Mouse (Mus musculus) midbrain, embryonic 11.5 days (tissue): ENCODE data around the gene Spsb3. TPM values are rescaled to one million over a fixed set of nuclear protein-coding genes. Genes with fewer than 3 reads are reported as not detected.
A peak's percentile ranks its signal among the peaks of the same experiment; 100 is the strongest.

Experiments used
- ATAC-seq: fragments of 200-750 bp; cut with Nextera tagmentation; 2 replicates; pipeline ENCODE4 v1.8.0; 2017; ENCODE audit warnings: moderate TSS enrichment, moderate library complexity; ENCODE audit not compliant: low FRiP score
- DNase-seq: peaks from one replicate; pipeline ENCODE4 v3.0.0; 2015; ENCODE audit warnings: low spot score; ENCODE audit errors: missing footprints
- H3K27ac ChIP-seq: fragments of 300-500 bp; sonication (generic); 2 replicates; pipeline ENCODE4 v1.5.1; 2014; ENCODE audit warnings: low read depth, low read length
- H3K27me3 ChIP-seq: fragments of 300-500 bp; sonication (generic); 2 replicates; pipeline ENCODE4 v1.6.1; 2014; ENCODE audit warnings: mild to moderate bottlenecking, low read length, moderate library complexity, mixed read lengths; ENCODE audit not compliant: control insufficient read depth, insufficient read depth
- H3K36me3 ChIP-seq: fragments of 300-500 bp; sonication (generic); 2 replicates; pipeline ENCODE4 v1.6.1; 2014; ENCODE audit warnings: mild to moderate bottlenecking, low read length, moderate library complexity, mixed read lengths; ENCODE audit not compliant: control insufficient read depth, insufficient read depth
- H3K4me1 ChIP-seq: fragments of 300-500 bp; sonication (generic); 2 replicates; pipeline ENCODE4 v1.6.1; 2014; ENCODE audit warnings: low read length; ENCODE audit not compliant: control insufficient read depth, insufficient read depth
- H3K4me2 ChIP-seq: fragments of 300-500 bp; sonication (generic); 2 replicates; pipeline ENCODE4 v1.6.1; 2014; ENCODE audit warnings: mild to moderate bottlenecking, moderate library complexity
- H3K4me3 ChIP-seq: fragments of 300-500 bp; sonication (generic); 2 replicates; pipeline ENCODE4 v1.5.1; 2014; ENCODE audit warnings: low read depth, low read length
- H3K9ac ChIP-seq: fragments of 300-500 bp; sonication (generic); 2 replicates; pipeline ENCODE4 v1.6.1; 2014; ENCODE audit warnings: low read length
- H3K9me3 ChIP-seq: fragments of 300-500 bp; sonication (generic); 2 replicates; pipeline ENCODE4 v1.6.1; 2016; ENCODE audit warnings: low read length; ENCODE audit not compliant: control insufficient read depth
- WGBS: fragments of 180-500 bp; shearing (Covaris S2); extraction: QIAGEN DNeasy Blood & Tissue Kit; methylation state at CpG from one replicate; pipeline ENCODE4 v1.1.7; 2014; 5-methylcytosine and 5-hydroxymethylcytosine counted together
- polyA plus RNA-seq: library from polyadenylated mRNA; unstranded; fragments of >200 nt; fragmentation: Nextera tagmentation; extraction: Ambion mirVana; gene quantifications from 2 replicates; pipeline ENCODE4 v1.2.1, GENCODE M21; 2014

Spsb3 gene
- polyA plus RNA-seq, 1 experiment from 2014 or later: 44.4 TPM

DNA sequence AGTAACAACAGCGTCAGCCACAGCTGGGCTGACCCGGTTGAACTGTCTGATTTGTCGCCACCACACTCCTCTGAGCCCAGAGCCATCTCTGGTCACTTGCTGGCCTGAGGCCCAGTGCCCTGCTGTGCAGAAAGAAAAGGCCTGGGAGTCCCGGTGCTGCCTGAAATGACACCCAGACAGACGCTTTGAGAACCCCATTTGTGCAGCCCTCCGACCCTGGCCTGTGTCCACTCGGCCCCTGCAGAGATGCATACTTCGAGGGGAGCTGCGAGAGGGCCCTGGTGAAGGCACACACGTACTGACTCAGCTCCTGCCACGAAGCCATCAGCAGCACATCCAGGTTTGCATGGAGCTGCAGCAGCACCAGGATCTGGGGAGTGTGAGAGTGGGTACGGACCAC, 6.3 kb downstream of the Spsb3 start:
- DNase-seq (no peak), ATAC-seq (no peak)
- WGBS: 84% methylated on average over 12 of the region's 12 CpGs
- Histone ChIP-seq H3K27me3 (no peaks in the 10 kb centered on the region), H3K9me3 (no peaks in the 10 kb centered on the region), H3K36me3 (peaks cover 15% of the 10 kb centered on the region), H3K4me2 (no peak overlapping the region), H3K9ac (no peak overlapping the region), H3K27ac (no peak overlapping the region), H3K4me3 (no peak overlapping the region), H3K4me1 (peaks cover 25% of the 10 kb centered on the region)

DNA sequence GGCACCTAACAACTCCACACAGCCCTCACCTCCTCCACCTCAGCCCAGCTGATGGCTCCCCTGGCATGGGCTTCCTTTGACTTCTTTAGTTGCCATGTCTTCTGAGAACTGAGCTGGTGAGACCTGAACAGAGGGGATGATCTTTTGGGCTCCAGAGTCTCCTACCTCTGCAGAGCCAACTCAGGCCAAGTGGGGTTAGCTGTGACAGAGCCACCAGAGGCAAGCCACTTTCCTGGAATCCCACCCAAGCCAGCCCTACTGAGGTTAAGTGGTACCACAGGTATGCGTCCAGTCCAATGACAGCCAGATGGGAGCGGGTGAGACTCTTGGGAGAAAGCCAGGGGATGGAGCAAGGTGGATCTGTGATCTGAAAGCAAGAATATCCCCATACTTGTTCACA, 6.8 kb downstream of the Spsb3 start:
- H3K4me2 ChIP-seq: no peak overlapping the region
- no peak overlapping the region for H3K9ac ChIP-seq
- H3K9me3 ChIP-seq: no peaks in the 10 kb centered on the region
- ATAC-seq (no peak), DNase-seq (no peak)
- H3K4me1 ChIP-seq: peaks cover 25% of the 10 kb centered on the region
- no peak overlapping the region for H3K27ac ChIP-seq
- H3K4me3 ChIP-seq: no peak overlapping the region
- H3K36me3 ChIP-seq: peaks cover 17% of the 10 kb centered on the region
- WGBS: 89% methylated on average over 2 of the region's 2 CpGs
- no peaks in the 10 kb centered on the region for H3K27me3 ChIP-seq

DNA sequence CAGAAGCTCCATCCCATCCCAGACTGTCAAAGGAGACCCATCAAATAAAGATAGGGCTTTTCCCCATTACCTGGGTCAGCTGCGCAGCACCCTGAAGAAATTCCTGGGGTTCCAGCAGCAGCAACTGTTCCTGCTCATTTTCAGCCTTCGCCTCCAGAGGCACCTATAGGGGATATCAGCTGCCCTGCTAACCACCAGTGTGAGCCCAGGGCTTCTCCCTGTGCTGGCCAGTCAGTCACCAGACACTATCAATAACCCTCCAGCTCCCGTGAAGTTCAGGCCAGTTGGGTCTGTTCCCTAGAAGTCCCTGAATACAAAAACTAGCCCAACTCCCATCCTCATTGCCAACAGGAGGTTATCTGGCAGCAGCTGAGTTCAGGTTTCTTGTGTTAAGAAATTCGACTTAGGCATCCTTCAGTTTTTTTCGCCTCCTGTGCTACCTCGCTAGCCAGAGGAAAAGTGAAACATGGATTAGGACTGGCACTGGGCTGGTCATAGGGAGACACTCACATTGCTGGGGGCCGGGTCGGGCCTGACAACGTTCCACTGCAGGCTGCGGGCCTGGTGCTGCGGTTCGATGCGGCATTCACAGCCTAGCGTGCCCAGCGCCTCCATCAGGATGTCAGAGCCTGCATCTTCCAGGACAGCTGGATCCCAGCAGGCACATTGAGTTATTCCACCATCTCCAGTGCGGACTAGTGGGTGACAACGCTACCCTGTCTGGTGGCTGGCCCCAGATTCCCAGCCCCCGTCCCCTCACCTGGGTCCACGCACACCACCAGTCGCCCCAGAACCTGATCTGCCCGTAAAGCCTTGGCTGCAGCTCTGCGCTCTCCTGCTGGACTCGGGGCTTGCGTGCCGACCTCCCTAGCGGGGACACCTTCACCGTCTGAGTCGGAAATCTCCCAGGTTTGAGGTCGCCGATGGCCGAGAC, 7.9 kb downstream of the Spsb3 start:
- Histone ChIP-seq H3K4me1 (peaks cover 25% of the 10 kb centered on the region), H3K9me3 (no peaks in the 10 kb centered on the region), H3K27me3 (no peaks in the 10 kb centered on the region), H3K4me3 (peak overlapping the region; percentile 90), H3K36me3 (peaks cover 26% of the 10 kb centered on the region), H3K9ac (peak overlapping the region; percentile 90), H3K4me2 (peak overlapping the region; percentile 70), H3K27ac (peak overlapping the region; percentile 44; the same call in 1 of the 2 replicates)
- WGBS: 10% methylated on average over 31 of the region's 31 CpGs
- ATAC-seq (peak; percentile 22), DNase-seq (no peak)

DNA sequence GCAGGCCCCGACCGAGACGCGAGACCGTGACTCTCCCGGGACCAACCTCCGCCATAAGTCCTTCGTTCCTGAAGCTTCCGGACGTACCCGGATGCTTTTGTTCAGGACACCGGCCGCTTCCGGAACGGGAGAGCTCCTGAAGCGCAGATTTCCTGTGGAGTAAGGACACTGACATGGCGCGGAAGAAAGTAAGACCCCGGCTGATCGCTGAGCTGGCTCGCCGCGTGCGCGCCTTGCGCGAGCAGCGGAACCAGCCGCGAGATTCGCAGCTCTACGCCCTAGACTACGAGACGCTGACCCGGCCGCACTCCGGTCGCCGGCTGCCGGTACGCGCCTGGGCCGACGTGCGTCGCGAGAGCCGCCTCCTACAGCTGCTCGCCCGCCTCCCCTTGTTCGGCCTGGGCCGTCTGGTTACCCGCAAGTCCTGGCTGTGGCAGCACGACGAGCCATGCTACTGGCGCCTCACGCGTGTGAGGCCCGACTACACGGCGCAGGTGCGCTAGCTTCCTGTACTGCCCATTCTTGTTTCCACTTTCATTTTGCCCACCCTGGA, 8.6 kb downstream of the Spsb3 start, which contains the start of the genes Eme2 and Mrps34:
TSS of gene Eme2 (minus strand) at position 93 of the 553 bp plus-strand sequence.
TSS of gene Mrps34 (plus strand) at position 122 of the 553 bp plus-strand sequence.
- peaks cover 25% of the 10 kb centered on the region for H3K4me1 ChIP-seq
- peak within 1 kb of the TSS; percentile 90 for H3K9ac ChIP-seq
- peak within 1 kb of the TSS; percentile 90 for H3K4me3 ChIP-seq
- H3K27me3 ChIP-seq: no peaks in the 10 kb centered on the region
- H3K9me3 ChIP-seq: no peaks in the 10 kb centered on the region
- DNase-seq (peak; percentile 98), ATAC-seq (peak; percentile 62)
- WGBS: under 1% methylated on average over 62 of the region's 62 CpGs
- H3K27ac ChIP-seq: peak within 1 kb of the TSS; percentile 56
- peaks cover 34% of the 10 kb centered on the region for H3K36me3 ChIP-seq
- peak within 1 kb of the TSS; percentile 70 for H3K4me2 ChIP-seq

DNA sequence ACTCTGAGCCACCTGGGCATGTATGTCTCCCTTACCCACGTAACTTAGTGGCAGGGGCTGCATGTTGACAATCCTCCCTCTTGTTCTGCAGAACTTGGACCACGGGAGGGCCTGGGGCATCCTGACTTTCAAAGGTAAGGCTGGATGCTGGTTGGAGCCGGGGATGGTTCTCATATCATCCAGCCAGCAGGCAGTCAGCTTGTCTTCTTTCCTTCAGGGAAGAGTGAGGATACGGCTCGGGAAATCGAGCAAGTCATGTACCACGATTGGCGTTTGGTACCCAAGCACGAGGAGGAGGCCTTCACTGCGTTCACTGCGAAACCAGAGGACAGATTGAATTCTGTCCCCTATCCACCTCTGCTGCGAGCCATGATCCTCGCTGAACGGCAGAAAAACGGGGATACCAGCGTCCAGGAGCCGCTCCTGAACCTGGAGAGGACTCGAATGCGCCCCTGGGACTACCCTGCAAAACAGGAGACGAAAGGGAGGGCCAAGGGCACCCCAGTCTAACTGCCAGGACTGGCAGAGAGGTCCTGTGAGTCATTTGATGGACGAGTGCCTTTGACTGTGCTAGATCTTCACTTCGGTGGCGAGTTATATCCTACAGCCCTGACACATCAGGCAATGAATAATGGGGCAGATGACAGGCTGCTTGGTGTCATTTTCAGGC, 9.3 kb downstream of the Spsb3 start:
- ATAC-seq: 0 out of 2 replicates have a peak, but pooled peaks have one; percentile 1
- Histone ChIP-seq H3K4me3 (peak overlapping the region; percentile 90), H3K4me2 (peak overlapping the region; percentile 70), H3K4me1 (peaks cover 25% of the 10 kb centered on the region), H3K9me3 (no peaks in the 10 kb centered on the region), H3K27ac (no peak overlapping the region), H3K27me3 (no peaks in the 10 kb centered on the region), H3K9ac (peak overlapping the region; percentile 90), H3K36me3 (peaks cover 35% of the 10 kb centered on the region)
- 12% methylated on average over 23 of the region's 23 CpGs for WGBS
- DNase-seq: peak; percentile 92

DNA sequence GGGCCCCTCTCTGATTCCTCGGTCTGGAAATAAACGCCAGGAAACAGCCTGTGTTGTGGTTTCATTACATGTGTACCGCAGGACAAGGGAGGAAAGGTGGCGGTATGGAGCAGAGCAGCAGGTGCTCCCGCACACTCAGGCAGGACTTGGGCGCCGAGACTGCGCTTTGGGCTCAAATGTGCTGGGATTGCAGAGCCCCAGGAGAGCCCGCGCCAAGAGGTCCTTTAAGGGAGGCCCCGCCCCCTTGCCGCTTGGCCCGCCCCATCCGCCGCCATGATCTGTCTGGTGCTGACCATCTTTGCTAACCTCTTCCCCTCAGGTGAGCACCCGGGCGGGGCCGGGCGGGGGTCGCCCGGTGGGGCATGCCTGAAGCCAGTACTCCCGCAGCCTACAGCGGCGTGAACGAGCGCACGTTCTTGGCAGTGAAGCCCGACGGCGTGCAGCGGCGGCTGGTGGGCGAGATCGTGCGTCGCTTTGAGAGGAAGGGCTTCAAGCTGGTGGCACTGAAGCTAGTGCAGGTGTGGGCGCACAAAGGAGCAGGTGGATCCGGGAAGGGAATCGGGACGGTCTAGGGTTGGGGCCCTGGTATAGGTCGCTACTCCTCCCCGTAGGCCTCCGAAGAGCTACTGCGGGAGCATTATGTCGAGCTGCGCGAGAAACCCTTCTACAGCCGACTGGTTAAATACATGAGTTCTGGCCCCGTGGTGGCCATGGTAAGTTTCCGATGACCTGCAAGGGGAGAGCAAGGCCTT, 10.0 kb downstream of the Spsb3 start, which contains the start of gene Nme3:
TSS of gene Nme3 (plus strand) at position 260 of the 752 bp plus-strand sequence.
- peaks cover 33% of the 10 kb centered on the region for H3K36me3 ChIP-seq
- ATAC-seq (peak; percentile 75), DNase-seq (peak; percentile 94)
- H3K9ac ChIP-seq: peak within 1 kb of the TSS; percentile 90
- peak within 1 kb of the TSS; percentile 56 for H3K27ac ChIP-seq
- H3K4me2 ChIP-seq: peak within 1 kb of the TSS; percentile 70
- 2% methylated on average over 47 of the region's 50 CpGs for WGBS
- H3K9me3 ChIP-seq: no peaks in the 10 kb centered on the region
- peaks cover 25% of the 10 kb centered on the region for H3K4me1 ChIP-seq
- peak within 1 kb of the TSS; percentile 90 for H3K4me3 ChIP-seq
- no peaks in the 10 kb centered on the region for H3K27me3 ChIP-seq

DNA sequence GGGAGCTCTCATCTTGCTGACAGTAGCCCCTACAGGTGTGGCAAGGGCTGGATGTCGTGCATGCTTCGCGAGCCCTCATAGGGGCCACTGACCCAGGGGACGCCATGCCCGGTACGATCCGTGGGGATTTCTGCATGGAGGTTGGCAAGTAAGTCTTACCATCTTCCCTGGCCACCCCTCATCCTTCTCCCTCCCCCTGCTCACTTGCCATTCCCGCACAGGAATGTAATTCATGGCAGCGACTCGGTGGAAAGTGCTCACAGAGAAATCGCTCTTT, 10.5 kb downstream of the Spsb3 start:
- 50% methylated on average over 11 of the region's 11 CpGs for WGBS
- Histone ChIP-seq H3K9me3 (no peaks in the 10 kb centered on the region), H3K27me3 (no peaks in the 10 kb centered on the region), H3K27ac (no peak overlapping the region), H3K36me3 (peaks cover 34% of the 10 kb centered on the region), H3K4me3 (peak overlapping the region; percentile 90), H3K4me1 (peaks cover 25% of the 10 kb centered on the region), H3K4me2 (peak overlapping the region; percentile 70), H3K9ac (peak overlapping the region; percentile 90)
- ATAC-seq: no peak
- DNase-seq: peak; percentile 87

DNA sequence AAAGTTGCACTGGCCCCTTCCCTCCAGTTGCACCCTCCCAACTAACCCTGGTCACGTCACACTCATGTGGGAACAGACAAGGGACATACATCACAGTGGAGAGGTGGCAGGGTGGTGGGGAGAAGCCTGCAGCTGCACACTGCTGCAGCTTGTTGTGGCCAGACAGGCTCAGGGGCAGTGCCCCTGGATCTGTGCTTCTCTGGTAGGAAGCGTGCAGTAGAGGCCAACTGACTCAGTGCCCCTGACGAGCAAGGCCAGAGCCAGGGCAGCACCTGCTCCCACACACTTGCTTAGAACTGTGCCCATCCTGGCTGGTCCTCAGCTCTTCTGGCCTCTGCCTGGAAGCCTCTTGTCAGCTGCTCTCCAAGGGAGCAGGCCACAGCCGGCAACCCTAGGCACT, 11.2 kb downstream of the Spsb3 start:
- Histone ChIP-seq H3K27me3 (no peaks in the 10 kb centered on the region), H3K4me1 (peaks cover 25% of the 10 kb centered on the region), H3K9ac (0 out of 2 replicates have a peak overlapping the region, but pooled peaks have one; percentile 90), H3K9me3 (no peaks in the 10 kb centered on the region), H3K4me3 (peak overlapping the region; percentile 90; the same call in 1 of the 2 replicates), H3K27ac (no peak overlapping the region), H3K4me2 (peak overlapping the region; percentile 70; the same call in 1 of the 2 replicates), H3K36me3 (peaks cover 33% of the 10 kb centered on the region)
- WGBS: 85% methylated on average over 4 of the region's 4 CpGs
- ATAC-seq (no peak), DNase-seq (peak; percentile 83)
